Mouse (Mus musculus) midbrain, embryonic 13.5 days (tissue): Measurements from ENCODE around the gene Ggnbp2. TPM values are rescaled to one million over a fixed set of nuclear protein-coding genes. Genes with fewer than 3 reads are reported as not detected.

Experiments used
- ATAC-seq: fragments of 200-750 bp; cut with Nextera tagmentation; 2 replicates; pipeline ENCODE4 v1.8.0; 2017; ENCODE audit warnings: mild to moderate bottlenecking, moderate TSS enrichment, moderate library complexity
- H3K27ac ChIP-seq: fragments of 300-500 bp; sonication (generic); 2 replicates; pipeline ENCODE4 v1.5.1; 2015; ENCODE audit warnings: inconsistent platforms, mild to moderate bottlenecking, moderate library complexity
- H3K27me3 ChIP-seq: fragments of 300-500 bp; sonication (generic); 2 replicates; pipeline ENCODE4 v1.6.1; 2015; ENCODE audit warnings: mild to moderate bottlenecking, inconsistent platforms
- H3K36me3 ChIP-seq: fragments of 300-500 bp; sonication (generic); 2 replicates; pipeline ENCODE4 v1.6.1; 2015; ENCODE audit warnings: mild to moderate bottlenecking, inconsistent platforms
- H3K4me1 ChIP-seq: fragments of 300-500 bp; sonication (generic); replicated peaks from 2 replicates; pipeline ENCODE4 v1.6.1; 2015; ENCODE audit warnings: inconsistent platforms
- H3K4me2 ChIP-seq: fragments of 300-500 bp; sonication (generic); replicated peaks from 2 replicates; pipeline ENCODE4 v1.6.1; 2015; ENCODE audit warnings: moderate library complexity, mild to moderate bottlenecking, inconsistent platforms
- H3K4me3 ChIP-seq: fragments of 300-500 bp; sonication (generic); replicated peaks from 2 replicates; pipeline ENCODE4 v1.5.1; 2015; ENCODE audit warnings: mild to moderate bottlenecking, inconsistent platforms
- H3K9ac ChIP-seq: fragments of 300-500 bp; sonication (generic); replicated peaks from 2 replicates; pipeline ENCODE4 v1.6.1; 2015; ENCODE audit warnings: mild to moderate bottlenecking, inconsistent platforms
- H3K9me3 ChIP-seq: fragments of 300-500 bp; sonication (generic); 2 replicates; pipeline ENCODE4 v1.6.1; 2016; ENCODE audit warnings: mild to moderate bottlenecking, inconsistent platforms
- WGBS: fragments of 180-500 bp; shearing (Covaris S2); methylation state at CpG from one replicate; pipeline ENCODE4 v1.1.7; 2015; 5-methylcytosine and 5-hydroxymethylcytosine counted together
- polyA plus RNA-seq: library from polyadenylated mRNA; unstranded; fragments of >200 nt; fragmentation: Nextera tagmentation; extraction: Ambion mirVana; gene quantifications from 2 replicates; pipeline ENCODE4 v1.2.1, GENCODE M21; 2015

Ggnbp2 gene
- polyA plus RNA-seq, 1 experiment from 2014 or later, result 75.7 TPM

GRCm38 (mm10) chr11:84891705-84892104, 21.1 kb upstream of the Ggnbp2 start:
- Histone ChIP-seq H3K9me3 (no peaks in the 10 kb centered on the region), H3K36me3 (peaks cover 75% of the 10 kb centered on the region), H3K27me3 (no peaks in the 10 kb centered on the region), H3K4me2 (no peak overlapping the region), H3K4me3 (no peak overlapping the region), H3K4me1 (no peaks in the 10 kb centered on the region), H3K9ac (no peak overlapping the region), H3K27ac (no peak overlapping the region)
- WGBS, result 90% methylated on average over 7 of the region's 7 CpGs
- no peak for ATAC-seq

- Histone ChIP-seq H3K27me3 (no peaks in the 10 kb centered on the region), H3K4me2 (no peak overlapping the region), H3K36me3 (peaks cover 74% of the 10 kb centered on the region), H3K4me3 (no peak overlapping the region), H3K9me3 (no peaks in the 10 kb centered on the region), H3K4me1 (no peaks in the 10 kb centered on the region), H3K27ac (no peak overlapping the region), H3K9ac (no peak overlapping the region)
- ATAC-seq, result no peak
- WGBS, result 100% methylated on average over 2 of the region's 2 CpGs
Measured at GRCm38 (mm10) chr11:84889492-84889891, 18.9 kb upstream of the Ggnbp2 start.

GRCm38 (mm10) chr11:84888025-84888424, 17.4 kb upstream of the Ggnbp2 start:
- Histone ChIP-seq H3K4me3 (no peak overlapping the region), H3K4me1 (no peaks in the 10 kb centered on the region), H3K9ac (no peak overlapping the region), H3K4me2 (no peak overlapping the region), H3K27me3 (no peaks in the 10 kb centered on the region), H3K27ac (no peak overlapping the region), H3K9me3 (no peaks in the 10 kb centered on the region), H3K36me3 (peaks cover 77% of the 10 kb centered on the region)
- no peak for ATAC-seq
- 97% methylated on average over 8 of the region's 8 CpGs for WGBS

GRCm38 (mm10) chr11:84886767-84887511, 16.3 kb upstream of the Ggnbp2 start:
- Histone ChIP-seq H3K4me2 (no peak overlapping the region), H3K27me3 (no peaks in the 10 kb centered on the region), H3K9me3 (no peaks in the 10 kb centered on the region), H3K9ac (no peak overlapping the region), H3K27ac (no peak overlapping the region), H3K4me1 (no peaks in the 10 kb centered on the region), H3K36me3 (peaks cover 68% of the 10 kb centered on the region), H3K4me3 (no peak overlapping the region)
- ATAC-seq, result no peak
- WGBS, result 95% methylated on average over 11 of the region's 11 CpGs

GRCm38 (mm10) chr11:84886236-84886635, 15.6 kb upstream of the Ggnbp2 start:
- H3K27me3 ChIP-seq, result no peaks in the 10 kb centered on the region
- H3K27ac ChIP-seq, result no peak overlapping the region
- no peak overlapping the region for H3K9ac ChIP-seq
- H3K4me2 ChIP-seq, result no peak overlapping the region
- ATAC-seq, result no peak
- peaks cover 62% of the 10 kb centered on the region for H3K36me3 ChIP-seq
- H3K4me1 ChIP-seq, result peaks cover 5% of the 10 kb centered on the region
- H3K9me3 ChIP-seq, result no peaks in the 10 kb centered on the region
- WGBS, result 94% methylated on average over 5 of the region's 5 CpGs
- H3K4me3 ChIP-seq, result no peak overlapping the region

GRCm38 (mm10) chr11:84885238-84885637, 14.6 kb upstream of the Ggnbp2 start:
- H3K4me1 ChIP-seq, result peaks cover 13% of the 10 kb centered on the region
- WGBS, result 88% methylated on average over 4 of the region's 4 CpGs
- H3K4me3 ChIP-seq, result no peak overlapping the region
- no peaks in the 10 kb centered on the region for H3K9me3 ChIP-seq
- peaks cover 59% of the 10 kb centered on the region for H3K36me3 ChIP-seq
- H3K4me2 ChIP-seq, result no peak overlapping the region
- H3K9ac ChIP-seq, result no peak overlapping the region
- H3K27ac ChIP-seq, result no peak overlapping the region
- H3K27me3 ChIP-seq, result no peaks in the 10 kb centered on the region
- ATAC-seq, result no peak

GRCm38 (mm10) chr11:84882346-84882745, 11.7 kb upstream of the Ggnbp2 start:
- WGBS, result 95% methylated on average over 7 of the region's 7 CpGs
- Histone ChIP-seq H3K9ac (no peak overlapping the region), H3K4me1 (peaks cover 22% of the 10 kb centered on the region), H3K9me3 (no peaks in the 10 kb centered on the region), H3K27ac (no peak overlapping the region), H3K36me3 (peaks cover 39% of the 10 kb centered on the region), H3K4me3 (no peak overlapping the region), H3K27me3 (no peaks in the 10 kb centered on the region), H3K4me2 (no peak overlapping the region)
- no peak for ATAC-seq

- peaks cover 22% of the 10 kb centered on the region for H3K4me1 ChIP-seq
- H3K9me3 ChIP-seq, result no peaks in the 10 kb centered on the region
- WGBS, result 64% methylated on average over 9 of the region's 9 CpGs
- no peak; the same call in 1 of the 2 replicates for ATAC-seq
- peak overlapping the region; percentile 87 for H3K27ac ChIP-seq
- peak overlapping the region; percentile 90 for H3K4me3 ChIP-seq
- peak overlapping the region; percentile 82 for H3K9ac ChIP-seq
- H3K4me2 ChIP-seq, result peak overlapping the region; percentile 87
- H3K36me3 ChIP-seq, result peaks cover 26% of the 10 kb centered on the region
- no peaks in the 10 kb centered on the region for H3K27me3 ChIP-seq
Measured at GRCm38 (mm10) chr11:84880971-84881370, 10.4 kb upstream of the Ggnbp2 start.

GRCm38 (mm10) chr11:84880465-84880961, 9.9 kb upstream of the Ggnbp2 start:
- Histone ChIP-seq H3K27ac (peak overlapping the region; percentile 87), H3K4me1 (peaks cover 22% of the 10 kb centered on the region), H3K9me3 (no peaks in the 10 kb centered on the region), H3K4me2 (peak overlapping the region; percentile 87), H3K9ac (peak overlapping the region; percentile 82), H3K4me3 (peak overlapping the region; percentile 90), H3K27me3 (no peaks in the 10 kb centered on the region), H3K36me3 (peaks cover 23% of the 10 kb centered on the region)
- peak; percentile 56; the same call in 1 of the 2 replicates for ATAC-seq
- under 1% methylated on average over 24 of the region's 24 CpGs for WGBS

GRCm38 (mm10) chr11:84879772-84880464, 9.3 kb upstream of the Ggnbp2 start, which contains the start of the genes Myo19 and Pigw:
Myo19 (plus strand) TSS chr11:84880148.
Pigw (minus strand) TSS chr11:84880285.
- under 1% methylated on average over 75 of the region's 81 CpGs for WGBS
- Histone ChIP-seq H3K27me3 (no peaks in the 10 kb centered on the region), H3K4me3 (peak within 1 kb of the TSS; percentile 90), H3K4me1 (peaks cover 22% of the 10 kb centered on the region), H3K36me3 (peaks cover 17% of the 10 kb centered on the region), H3K4me2 (peak within 1 kb of the TSS; percentile 87), H3K9me3 (no peaks in the 10 kb centered on the region), H3K9ac (peak within 1 kb of the TSS; percentile 82), H3K27ac (peak within 1 kb of the TSS; percentile 87)
- ATAC-seq, result peak; percentile 97

- 27% methylated on average over 7 of the region's 7 CpGs for WGBS
- H3K27me3 ChIP-seq, result no peaks in the 10 kb centered on the region
- peak overlapping the region; percentile 82 for H3K9ac ChIP-seq
- H3K27ac ChIP-seq, result peak overlapping the region; percentile 87; the same call in 1 of the 2 replicates
- peak overlapping the region; percentile 87 for H3K4me2 ChIP-seq
- ATAC-seq, result no peak
- peaks cover 22% of the 10 kb centered on the region for H3K4me1 ChIP-seq
- peaks cover 11% of the 10 kb centered on the region for H3K36me3 ChIP-seq
- peak overlapping the region; percentile 90 for H3K4me3 ChIP-seq
- no peaks in the 10 kb centered on the region for H3K9me3 ChIP-seq
Measured at GRCm38 (mm10) chr11:84879007-84879771, 8.6 kb upstream of the Ggnbp2 start.
